16 mouse cellular contexts compared by ENCODE assay signal in the genomic region with DNA sequence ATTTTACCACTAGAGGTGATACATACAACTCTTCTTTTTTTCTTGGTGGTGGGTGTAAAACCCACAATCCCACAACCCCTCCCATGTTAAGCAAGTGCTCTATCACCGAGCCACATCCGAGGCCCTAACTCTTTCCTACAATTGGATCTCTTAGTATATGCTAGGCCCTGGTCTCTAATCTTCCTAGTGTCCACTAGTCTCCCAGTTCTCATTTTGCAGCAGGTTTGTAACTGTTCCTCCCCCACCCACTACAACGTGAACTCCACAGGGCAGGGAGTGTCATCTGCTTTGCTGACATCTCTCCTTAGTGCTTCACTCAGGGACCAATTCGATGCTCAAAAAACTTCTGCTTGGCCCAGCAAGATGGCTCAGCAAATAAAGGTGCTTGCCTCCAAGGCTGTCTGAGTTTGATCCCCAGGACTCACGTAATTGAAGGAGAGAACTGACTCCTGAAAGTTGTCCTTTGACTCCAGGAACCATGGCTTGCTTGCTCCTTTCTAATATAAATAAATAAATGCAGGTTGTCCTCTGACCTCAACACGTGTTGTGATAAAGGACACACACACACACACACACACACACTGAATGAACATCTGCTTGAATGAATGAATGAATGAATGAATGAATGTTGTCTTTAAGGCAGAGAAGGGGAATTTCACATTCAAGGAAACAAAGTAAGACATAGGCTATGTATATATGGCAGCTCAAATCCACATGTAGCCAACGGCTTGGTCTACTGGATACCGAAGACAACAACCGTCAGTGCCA. TPM values are rescaled to one million over a fixed set of nuclear protein-coding genes. Genes with fewer than 3 reads are reported as not detected.
DNase-seq lines count a peak whose midpoint lies in the region; ATAC-seq and TF ChIP-seq lines count a peak whose summit lies in the region.
"Had no signal": no experiment of that assay in that cellular context is flagged by ENCODE, and none has a peak within 500 bp of the region (broad histone marks: within the 10 kb centered on the region; RNA-seq: fewer than 3 reads in every experiment).

No protein-coding gene starts in this region.

- peaks cover 22% of the 10 kb centered on the region for H3K4me1 ChIP-seq in thymus, adult 2 months (replicated peaks; ENCODE audit: control insufficient read depth, insufficient read depth, low read length)
- H3K4me1 ChIP-seq in liver, embryonic 15.5 days (replicated peaks): peaks cover 13% of the 10 kb centered on the region
- 0 out of 2 replicates have a peak, but pooled peaks cover 3% of the 10 kb centered on the region for H3K4me1 ChIP-seq in small intestine, adult 2 months (ENCODE audit: control insufficient read depth, insufficient read depth, insufficient read length, low read length)
- H3K4me1 ChIP-seq in lung, adult 2 months (ENCODE audit: control insufficient read depth, insufficient read depth, low read length): no peaks in the 10 kb centered on the region
- H3K4me1 ChIP-seq: embryonic facial prominence, embryonic 12.5 days had no signal

- no peak for TF ChIP-seq CTCF in thymus, adult 2 months (IDR thresholded peaks at IDR 0.05; ENCODE audit: borderline replicate concordance, control insufficient read depth, extremely low read depth, insufficient read depth, low read length, poor library complexity)
- TF ChIP-seq CTCF in small intestine, adult 2 months (IDR thresholded peaks at IDR 0.05; ENCODE audit: extremely low read depth, insufficient read length, insufficient replicate concordance, low read depth, low read length): no peak
- no peak for TF ChIP-seq CTCF in lung, adult 2 months (IDR thresholded peaks at IDR 0.05; ENCODE audit: insufficient read depth, low read length)

- peaks cover 24% of the 10 kb centered on the region for H3K36me3 ChIP-seq in thymus, adult 2 months (ENCODE audit: control insufficient read depth, insufficient read depth, low read length)
- H3K36me3 ChIP-seq in liver, embryonic 15.5 days (replicated peaks): no peaks in the 10 kb centered on the region
- no peaks in the 10 kb centered on the region for H3K36me3 ChIP-seq in small intestine, adult 2 months (ENCODE audit: control insufficient read depth, insufficient read depth, low read length)
- H3K36me3 ChIP-seq: embryonic facial prominence, embryonic 12.5 days had no signal

- DNase-seq in thymus, adult 2 months: no peak
- DNase-seq in thymus, postnatal 4 days: no peak
- DNase-seq in T-cell, adult 2 months (ENCODE audit: low spot score): peak; percentile 48
- no peak for DNase-seq in lung, adult 2 months
- DNase-seq: cerebellum, postnatal 25 days had no signal

- H3K27me3 ChIP-seq in thymus, adult 2 months (ENCODE audit: control insufficient read depth, insufficient read depth, low read length): no peaks in the 10 kb centered on the region
- H3K27me3 ChIP-seq in liver, embryonic 15.5 days: peaks cover 11% of the 10 kb centered on the region
- H3K27me3 ChIP-seq in small intestine, adult 2 months (ENCODE audit: control insufficient read depth, insufficient read depth, low read length): peaks cover 4% of the 10 kb centered on the region; the same call in 1 of the 2 replicates

- H3K9ac ChIP-seq in liver, embryonic 15.5 days: peak overlapping the region; percentile 41; the same call in 1 of the 2 replicates
- H3K9ac ChIP-seq: embryonic facial prominence, embryonic 12.5 days had no signal

- peak overlapping the region; percentile 65 for H3K4me3 ChIP-seq in thymus, adult 2 months (ENCODE audit: control insufficient read depth, insufficient read depth, low read length)
- H3K4me3 ChIP-seq in liver, embryonic 15.5 days (replicated peaks): peak overlapping the region; percentile 47
- peak overlapping the region; percentile 68 for H3K4me3 ChIP-seq in small intestine, adult 2 months (ENCODE audit: low read depth, low read length)
- H3K4me3 ChIP-seq in lung, adult 2 months (replicated peaks; ENCODE audit: extremely low read depth, low read depth, low read length): no peak overlapping the region
- H3K4me3 ChIP-seq: embryonic facial prominence, embryonic 12.5 days had no signal

- H3K9me3 ChIP-seq in liver, embryonic 15.5 days (replicated peaks): no peaks in the 10 kb centered on the region
- H3K9me3 ChIP-seq: embryonic facial prominence, embryonic 12.5 days had no signal

- no peak for ATAC-seq in liver, embryonic 15.5 days (ENCODE audit: insufficient read depth)
- ATAC-seq in granulocyte monocyte progenitor cell, adult 5-6 weeks (replicated peaks; ENCODE audit: poor library complexity, severe bottlenecking): no peak

- WGBS in thymus, adult 2 months: 5% methylated on average over 9 of the region's 9 CpGs
- WGBS in liver, embryonic 15.5 days (ENCODE audit: insufficient replicate concordance): 19% methylated on average over 9 of the region's 9 CpGs
- 67% methylated on average over 9 of the region's 9 CpGs for WGBS in small intestine, adult 2 months
- 66% methylated on average over 9 of the region's 9 CpGs for WGBS in lung, adult 2 months

- TF ChIP-seq POLR2A in thymus, adult 2 months (IDR thresholded peaks at IDR 0.05; ENCODE audit: control insufficient read depth, extremely low read depth, insufficient read depth, low read length, poor library complexity): no peak
- no peak for TF ChIP-seq POLR2A in small intestine, adult 2 months (IDR thresholded peaks at IDR 0.05; ENCODE audit: low read depth, low read length)
- no peak for TF ChIP-seq POLR2A in lung, adult 2 months (IDR thresholded peaks at IDR 0.05; ENCODE audit: borderline replicate concordance, extremely low read depth, low read depth, low read length)

- peak overlapping the region; percentile 32 for H3K27ac ChIP-seq in thymus, adult 2 months (ENCODE audit: control insufficient read depth, insufficient read depth, low read length)
- H3K27ac ChIP-seq in liver, embryonic 15.5 days (replicated peaks): no peak overlapping the region
- H3K27ac ChIP-seq in small intestine, adult 2 months (ENCODE audit: insufficient read depth, low read depth, low read length): no peak overlapping the region; the same call in 1 of the 2 replicates
- H3K27ac ChIP-seq: embryonic facial prominence, embryonic 12.5 days; left cerebral cortex, adult 2 months had no signal

- peak overlapping the region; percentile 60 for H3K4me2 ChIP-seq in liver, embryonic 15.5 days
- H3K4me2 ChIP-seq: embryonic facial prominence, embryonic 12.5 days had no signal

RNA-seq across cellular contexts. Expression of a gene that starts 1.2 kb away (rescaled TPM):
- 541 and 555 TPM in 2 replicates for polyA plus RNA-seq in thymus, adult 2 months (2012; rRNA removed)
- 2.4 and 4.0 TPM in 2 replicates for polyA plus RNA-seq in liver, embryonic 15.5 days (2015; fragmentation: Nextera tagmentation; extraction: Ambion mirVana)
- 10.3 and 16.0 TPM in 2 replicates for polyA plus RNA-seq in small intestine, adult 2 months (2012; rRNA removed)
- total RNA-seq in granulocyte monocyte progenitor cell, adult 5-6 weeks (2014; fragmentation: Nextera tagmentation): 44.1 and 84.5 TPM in 2 replicates
- total RNA-seq in granulocyte monocyte progenitor cell, adult 5-6 weeks (2017): 44.5 and 60.1 TPM in 2 replicates
- polyA plus RNA-seq in lung, adult 2 months (2012; rRNA removed): 13.3 and 17.4 TPM in 2 replicates

RNA-seq across cellular contexts. Expression of a gene that starts 13.0 kb away (rescaled TPM):
- 57.1 and 71.0 TPM in 2 replicates for polyA plus RNA-seq in thymus, adult 2 months (2012; rRNA removed)
- 6.2 and 6.7 TPM in 2 replicates for polyA plus RNA-seq in liver, embryonic 15.5 days (2015; fragmentation: Nextera tagmentation; extraction: Ambion mirVana)
- polyA plus RNA-seq in small intestine, adult 2 months (2012; rRNA removed): 15.5 and 26.1 TPM in 2 replicates
- 33.7 and 36.7 TPM in 2 replicates for total RNA-seq in granulocyte monocyte progenitor cell, adult 5-6 weeks (2014; fragmentation: Nextera tagmentation)
- total RNA-seq in granulocyte monocyte progenitor cell, adult 5-6 weeks (2017): 4.7 and 5.5 TPM in 2 replicates
- polyA plus RNA-seq in lung, adult 2 months (2012; rRNA removed): 40.0 and 42.0 TPM in 2 replicates

RNA-seq across cellular contexts. Expression of a gene that starts 21.8 kb away (rescaled TPM):
- polyA plus RNA-seq in thymus, adult 2 months (2012; rRNA removed): 202 and 206 TPM in 2 replicates
- polyA plus RNA-seq in liver, embryonic 15.5 days (2015; fragmentation: Nextera tagmentation; extraction: Ambion mirVana): 7.2 and 9.2 TPM in 2 replicates
- 4.7 and 8.0 TPM in 2 replicates for polyA plus RNA-seq in small intestine, adult 2 months (2012; rRNA removed)
- 0.80 and 1.1 TPM in 2 replicates for total RNA-seq in granulocyte monocyte progenitor cell, adult 5-6 weeks (2014; fragmentation: Nextera tagmentation)
- total RNA-seq in granulocyte monocyte progenitor cell, adult 5-6 weeks (2017): 2.1 TPM in 1 of 2 replicates, not detected in the other
- 3.6 and 3.9 TPM in 2 replicates for polyA plus RNA-seq in lung, adult 2 months (2012; rRNA removed)
- total RNA-seq: layer of hippocampus, adult 18-20 months; left cerebral cortex, adult 2 months had no signal
- polyA plus RNA-seq: kidney, embryonic 14.5 days had no signal

RNA-seq across cellular contexts. Expression of a gene that starts 50.3 kb away (rescaled TPM):
- polyA plus RNA-seq in thymus, adult 2 months (2012; rRNA removed): 1.1 and 2.0 TPM in 2 replicates
- 0.52 and 0.83 TPM in 2 replicates for polyA plus RNA-seq in liver, embryonic 15.5 days (2015; fragmentation: Nextera tagmentation; extraction: Ambion mirVana)
- 0.65 and 1.0 TPM in 2 replicates for polyA plus RNA-seq in small intestine, adult 2 months (2012; rRNA removed)
- not detected in 2 replicates for total RNA-seq in granulocyte monocyte progenitor cell, adult 5-6 weeks (2014; fragmentation: Nextera tagmentation)
- total RNA-seq in granulocyte monocyte progenitor cell, adult 5-6 weeks (2017): 0.21 TPM in 1 of 2 replicates, not detected in the other
- 4.0 and 18.7 TPM in 2 replicates for polyA plus RNA-seq in lung, adult 2 months (2012; rRNA removed)
- total RNA-seq: adrenal gland, adult 18-20 months; heart, adult 18-20 months; left cerebral cortex, adult 2 months; monocyte, adult 5-6 weeks; neutrophil, adult 5-6 weeks had no signal

RNA-seq across cellular contexts. Expression of a gene that starts 51.8 kb away (rescaled TPM):
- 191 and 196 TPM in 2 replicates for polyA plus RNA-seq in thymus, adult 2 months (2012; rRNA removed)
- polyA plus RNA-seq in liver, embryonic 15.5 days (2015; fragmentation: Nextera tagmentation; extraction: Ambion mirVana): 36.1 and 39.1 TPM in 2 replicates
- polyA plus RNA-seq in small intestine, adult 2 months (2012; rRNA removed): 42.3 and 83.7 TPM in 2 replicates
- total RNA-seq in granulocyte monocyte progenitor cell, adult 5-6 weeks (2014; fragmentation: Nextera tagmentation): 31.6 and 55.2 TPM in 2 replicates
- 58.8 and 65.8 TPM in 2 replicates for total RNA-seq in granulocyte monocyte progenitor cell, adult 5-6 weeks (2017)
- polyA plus RNA-seq in lung, adult 2 months (2012; rRNA removed): 137 and 149 TPM in 2 replicates

Comparison
In these comparisons a context has a peak if more than half of its experiments do, and no peak if none do; other contexts are left out.
1. RNA of a gene that starts 1.2 kb away (polyA plus RNA-seq): 541 to 555 TPM in thymus, adult 2 months; 13.3 to 17.4 TPM in lung, adult 2 months, 10.3 to 16.0 TPM in small intestine, adult 2 months and 2.4 to 4.0 TPM in liver, embryonic 15.5 days; every median in the first group is over 10 times any median in the second.
2. RNA of a gene that starts 21.8 kb away (polyA plus RNA-seq): 202 to 206 TPM in thymus, adult 2 months; 4.7 to 8.0 TPM in small intestine, adult 2 months, 7.2 to 9.2 TPM in liver, embryonic 15.5 days and 3.6 to 3.9 TPM in lung, adult 2 months; every median in the first group is over 10 times any median in the second.